1 mouse cellular context compared by ENCODE assay signal in genomic region chr10:94344631-94345417, GRCm38 (mm10).
A peak's percentile ranks its signal among the peaks of the same experiment; 100 is the strongest.
TF ChIP-seq lines count a peak whose summit lies in the region.

No protein-coding gene starts in this region.

TF ChIP-seq in CH12.LX, 34 proteins besides CTCF, POLR2A, EP300 and RAD21 (continued from another document):
- TF ChIP-seq HCFC1 (IDR thresholded peaks at IDR 0.05; ENCODE audit: low read depth, low read length) (0 out of 2 replicates have a peak, but pooled peaks have one; percentile 24), MXI1 (IDR thresholded peaks at IDR 0.05; ENCODE audit: low read depth, low read length) (no peak), TBP (conservative IDR thresholded peaks at IDR 0.05; ENCODE audit: low read depth, low read length) (0 out of 2 replicates have a peak, but pooled peaks have one; percentile 13), JUND (conservative IDR thresholded peaks at IDR 0.05; ENCODE audit: low read depth, low read length) (no peak), ZKSCAN1 (IDR thresholded peaks at IDR 0.05; ENCODE audit: borderline replicate concordance, low read depth, low read length) (no peak), ELF1 (IDR thresholded peaks at IDR 0.05; ENCODE audit: low read depth, low read length) (peak; percentile 92), CHD1 (IDR thresholded peaks at IDR 0.05; ENCODE audit: low read depth, low read length) (no peak), IRF4 (IDR thresholded peaks at IDR 0.05; ENCODE audit: low read depth, low read length) (peak; percentile 6; the same call in 1 of the 2 replicates), PAX5 (IDR thresholded peaks at IDR 0.05; ENCODE audit: low read length) (no peak), E2F4 (IDR thresholded peaks at IDR 0.05; ENCODE audit: insufficient replicate concordance, low read depth, low read length) (no peak), RCOR1 (conservative IDR thresholded peaks at IDR 0.05; ENCODE audit: low read depth, low read length) (no peak), ZMIZ1 (IDR thresholded peaks at IDR 0.05; ENCODE audit: low read depth, low read length) (no peak), GABPA (IDR thresholded peaks at IDR 0.05; ENCODE audit: insufficient replicate concordance, low read depth, low read length) (no peak), USF2 (conservative IDR thresholded peaks at IDR 0.05; ENCODE audit: low read depth, low read length) (peak; percentile 41; the same call in 1 of the 2 replicates), JUN (IDR thresholded peaks at IDR 0.05; ENCODE audit: insufficient read depth, low read depth, low read length) (no peak), POLR2AphosphoS2 (IDR thresholded peaks at IDR 0.05; ENCODE audit: low read depth, low read length) (no peak), MYC (IDR thresholded peaks at IDR 0.05; ENCODE audit: low read depth, low read length) (no peak), NRF1 (IDR thresholded peaks at IDR 0.05; ENCODE audit: low read depth, low read length) (0 out of 2 replicates have a peak, but pooled peaks have one; percentile 6), BHLHE40 (IDR thresholded peaks at IDR 0.05; ENCODE audit: low read depth, low read length) (peak; percentile 69), UBTF (IDR thresholded peaks at IDR 0.05; ENCODE audit: low read depth, low read length) (no peak), MAX (IDR thresholded peaks at IDR 0.05; ENCODE audit: low read length) (no peak)
TF ChIP-seq in CH12.LX: peak in this region for 11.
